Mouse (Mus musculus): ENCODE measurements around the gene Dapk3. TPM values are rescaled to one million over a fixed set of nuclear protein-coding genes. Genes with fewer than 3 reads are reported as not detected.
A peak's percentile ranks its signal among the peaks of the same experiment; 100 is the strongest.
"Not testable (repeated sequence)": the region's sequence is repeated elsewhere in the genome, so short reads cannot be mapped to it uniquely, and the experiment has no call there.

Dapk3 gene
- polyA plus RNA-seq, 1 experiment, result 31.7 TPM

GRCm38 (mm10) chr10:81221402-81222015, 38.7 kb downstream of the Dapk3 start:
- Histone ChIP-seq H3K4me1 (ENCODE audit: control insufficient read depth, insufficient read depth, insufficient read length, low read length) (no peaks in the 10 kb centered on the region), H3K4me3 (ENCODE audit: insufficient read depth, low read depth, low read length) (no peak overlapping the region)

GRCm38 (mm10) chr10:81223731-81224130, 40.9 kb downstream of the Dapk3 start:
- H3K4me1 ChIP-seq (ENCODE audit: control insufficient read depth, insufficient read depth, insufficient read length, low read length); H3K27ac ChIP-seq (replicated peaks; ENCODE audit: low read depth, low read length); H3K4me3 ChIP-seq (ENCODE audit: insufficient read depth, low read depth, low read length): not testable (repeated sequence)

More at GRCm38 (mm10) chr10:81221402-81222015, 38.7 kb downstream of the Dapk3 start:
- no peak overlapping the region for H3K27ac ChIP-seq (replicated peaks; ENCODE audit: low read depth, low read length)

DNA sequence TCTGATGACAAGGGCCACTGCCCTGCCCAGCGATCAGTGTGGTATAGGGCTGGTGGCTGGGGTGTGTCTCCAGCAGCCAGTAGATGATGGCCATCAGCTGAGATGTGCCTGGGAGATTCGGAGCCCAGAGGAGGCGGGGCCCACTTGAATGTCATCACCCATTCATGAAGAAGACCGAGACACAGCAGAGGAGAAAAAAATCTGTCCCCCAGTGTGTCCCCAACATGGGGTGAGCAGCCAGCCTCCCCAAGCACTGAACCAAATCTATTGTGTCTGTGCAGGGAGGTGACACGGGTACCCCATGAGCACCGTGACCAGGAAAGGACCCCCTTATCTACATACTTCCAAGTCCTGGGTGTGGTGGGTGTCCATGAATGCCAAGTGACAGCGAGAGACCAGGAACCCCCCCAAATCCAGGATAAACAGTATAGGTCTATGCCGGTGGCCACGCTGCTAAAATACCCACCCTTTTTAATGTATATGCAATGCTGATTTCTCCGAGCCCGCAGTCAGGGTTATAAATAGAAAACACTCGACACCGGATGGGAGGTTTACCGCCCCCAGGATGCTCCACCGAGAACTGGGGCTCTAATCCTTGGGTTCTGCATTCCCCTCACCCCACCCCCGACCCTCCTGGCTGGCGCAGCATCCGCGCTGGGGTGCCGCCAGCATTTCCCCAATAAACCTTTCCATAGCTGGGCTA, 47.1 kb downstream of the Dapk3 start:
- Histone ChIP-seq H3K4me3 (ENCODE audit: insufficient read depth, low read depth, low read length) (no peak overlapping the region), H3K27ac (replicated peaks; ENCODE audit: low read depth, low read length) (no peak overlapping the region), H3K4me1 (ENCODE audit: control insufficient read depth, insufficient read depth, insufficient read length, low read length) (peaks cover 8% of the 10 kb centered on the region)

- peaks cover 12% of the 10 kb centered on the region for H3K4me1 ChIP-seq (ENCODE audit: control insufficient read depth, insufficient read depth, insufficient read length, low read length)
- H3K27ac ChIP-seq (replicated peaks; ENCODE audit: low read depth, low read length), result no peak within 1 kb of the TSS
- no peak within 1 kb of the TSS for H3K4me3 ChIP-seq (ENCODE audit: insufficient read depth, low read depth, low read length)
These were observed 47.9 kb downstream of the Dapk3 start, which contains the start of gene Atcay for GRCm38 (mm10) chr10:81230438-81231332. Atcay (minus strand) TSS chr10:81230833.

- no peak overlapping the region for H3K4me3 ChIP-seq (ENCODE audit: insufficient read depth, low read depth, low read length)
- no peak overlapping the region for H3K27ac ChIP-seq (replicated peaks; ENCODE audit: low read depth, low read length)
These were observed 48.6 kb downstream of the Dapk3 start for GRCm38 (mm10) chr10:81231436-81231835.

GRCm38 (mm10) chr10:81232580-81233225, 49.9 kb downstream of the Dapk3 start, which contains the start of gene Zfr2:
Zfr2 (plus strand) TSS chr10:81233155.
- peaks cover 12% of the 10 kb centered on the region for H3K4me1 ChIP-seq (ENCODE audit: control insufficient read depth, insufficient read depth, insufficient read length, low read length)
- H3K27ac ChIP-seq (replicated peaks; ENCODE audit: low read depth, low read length), result no peak within 1 kb of the TSS
- peak within 1 kb of the TSS; percentile 76 for H3K4me3 ChIP-seq (ENCODE audit: insufficient read depth, low read depth, low read length)

More at GRCm38 (mm10) chr10:81231436-81231835, 48.6 kb downstream of the Dapk3 start:
- H3K4me1 ChIP-seq (ENCODE audit: control insufficient read depth, insufficient read depth, insufficient read length, low read length), result peaks cover 12% of the 10 kb centered on the region

DNA sequence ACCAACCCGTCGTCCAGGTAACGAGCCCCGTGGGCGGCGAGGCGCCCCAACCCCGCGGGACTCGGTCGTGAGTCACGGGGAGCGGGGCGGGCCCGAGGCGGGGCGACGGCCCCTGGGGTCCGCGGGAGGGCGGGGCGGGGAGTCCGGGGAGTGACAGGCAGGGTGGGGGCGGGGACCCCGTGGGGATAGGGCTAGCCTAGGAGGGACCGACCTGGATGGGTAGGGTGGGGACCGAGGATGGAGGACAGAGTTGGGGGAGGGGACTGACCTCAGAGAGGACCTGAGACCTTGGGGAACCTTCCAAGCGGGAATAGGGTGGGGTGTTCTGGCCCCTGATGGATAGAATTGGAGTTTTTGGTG, 50.4 kb downstream of the Dapk3 start:
- Histone ChIP-seq H3K4me3 (ENCODE audit: insufficient read depth, low read depth, low read length) (peak overlapping the region; percentile 76), H3K27ac (replicated peaks; ENCODE audit: low read depth, low read length) (no peak overlapping the region), H3K4me1 (ENCODE audit: control insufficient read depth, insufficient read depth, insufficient read length, low read length) (peaks cover 12% of the 10 kb centered on the region)

DNA sequence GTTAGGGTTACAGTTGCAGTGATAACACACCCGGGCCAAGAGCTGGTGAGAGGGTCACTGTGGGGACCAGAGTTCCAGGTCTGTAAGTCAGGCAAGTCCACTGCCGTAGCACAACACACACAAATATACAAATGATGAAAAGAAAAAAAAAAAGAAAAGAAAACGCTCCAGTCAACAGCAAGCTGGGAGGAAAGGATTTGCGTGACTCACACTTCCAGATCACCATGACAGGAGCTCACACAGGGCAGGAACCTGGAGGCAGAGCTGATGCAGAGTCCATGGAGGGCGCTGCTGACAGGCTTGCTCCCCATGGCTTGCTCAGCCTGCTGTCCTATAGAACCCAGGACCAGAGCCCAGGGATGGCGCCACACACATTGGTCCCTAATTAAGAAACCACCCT, 51.4 kb downstream of the Dapk3 start:
- Histone ChIP-seq H3K4me3 (ENCODE audit: insufficient read depth, low read depth, low read length) (no peak overlapping the region), H3K4me1 (ENCODE audit: control insufficient read depth, insufficient read depth, insufficient read length, low read length) (peaks cover 12% of the 10 kb centered on the region), H3K27ac (replicated peaks; ENCODE audit: low read depth, low read length) (no peak overlapping the region)

DNA sequence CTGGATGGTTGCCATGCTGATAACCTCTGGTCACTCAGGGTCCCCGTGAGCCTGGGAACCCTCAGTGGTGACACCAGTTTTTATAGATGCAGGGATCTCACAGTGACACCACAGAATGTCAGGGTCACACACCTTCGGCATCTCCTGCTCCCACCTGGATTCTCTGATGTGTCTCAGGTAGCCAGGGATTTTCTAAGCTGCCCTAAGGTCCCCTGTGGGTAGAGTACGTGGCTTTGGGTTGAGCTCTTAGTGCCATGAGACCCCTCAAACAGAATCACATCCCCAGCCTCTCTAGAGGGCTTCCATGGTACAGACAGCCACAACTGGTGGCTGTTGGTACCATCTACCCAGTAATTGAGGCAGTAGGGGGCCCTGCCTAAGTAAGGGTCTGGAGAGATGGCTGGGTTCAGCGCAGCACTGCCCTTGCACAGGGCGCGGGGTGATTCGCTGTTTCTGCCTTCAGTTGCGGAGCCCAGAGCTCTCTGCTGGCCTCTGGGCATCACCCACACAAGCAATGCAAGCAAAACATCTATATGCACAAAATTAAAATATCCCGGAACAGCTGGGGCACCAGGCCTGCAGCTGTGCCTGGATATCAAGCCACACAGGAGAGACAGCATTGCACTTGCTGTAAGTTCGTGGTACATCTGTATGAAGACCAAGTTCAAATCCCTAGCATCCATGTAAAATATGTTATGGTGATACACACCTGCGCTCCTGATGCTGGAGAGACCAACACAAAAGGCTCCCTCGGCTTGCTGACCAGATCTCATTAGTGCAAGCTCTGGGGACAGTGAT, 53.9 kb downstream of the Dapk3 start:
- no peak overlapping the region for H3K27ac ChIP-seq (replicated peaks; ENCODE audit: low read depth, low read length)
- H3K4me1 ChIP-seq (ENCODE audit: control insufficient read depth, insufficient read depth, insufficient read length, low read length), result peaks cover 12% of the 10 kb centered on the region
- H3K4me3 ChIP-seq (ENCODE audit: insufficient read depth, low read depth, low read length), result no peak overlapping the region

GRCm38 (mm10) chr10:81238618-81239017, 55.8 kb downstream of the Dapk3 start:
- H3K4me3 ChIP-seq (ENCODE audit: insufficient read depth, low read depth, low read length), result no peak overlapping the region
- H3K4me1 ChIP-seq (ENCODE audit: control insufficient read depth, insufficient read depth, insufficient read length, low read length), result peaks cover 7% of the 10 kb centered on the region; the same call in 1 of the 2 replicates
- no peak overlapping the region for H3K27ac ChIP-seq (replicated peaks; ENCODE audit: low read depth, low read length)

- Histone ChIP-seq H3K4me1 (ENCODE audit: control insufficient read depth, insufficient read depth, insufficient read length, low read length) (no peaks in the 10 kb centered on the region), H3K4me3 (ENCODE audit: insufficient read depth, low read depth, low read length) (no peak overlapping the region), H3K27ac (replicated peaks; ENCODE audit: low read depth, low read length) (no peak overlapping the region)
These were observed 58.1 kb downstream of the Dapk3 start for GRCm38 (mm10) chr10:81240876-81241275.

DNA sequence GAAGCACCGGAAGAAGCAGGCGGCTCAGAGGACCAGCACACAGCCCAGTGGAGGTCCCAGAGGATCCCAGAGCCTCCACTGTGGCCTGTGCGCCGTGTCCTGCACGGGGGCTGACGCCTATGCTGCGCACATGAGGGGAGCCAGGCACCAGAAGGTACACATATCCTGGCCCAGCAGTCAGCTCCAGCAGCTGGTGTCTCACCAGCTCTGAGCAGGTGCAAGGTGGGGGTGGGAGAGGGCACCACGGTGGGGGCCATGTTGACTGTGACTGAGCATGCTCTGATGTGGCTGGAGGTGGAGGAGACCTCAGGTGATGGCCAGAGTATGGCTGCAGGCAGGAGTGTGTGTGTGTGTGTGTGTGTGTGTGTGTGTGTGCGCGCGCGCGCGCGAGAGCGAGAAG, 59.2 kb downstream of the Dapk3 start:
- no peaks in the 10 kb centered on the region for H3K4me1 ChIP-seq (ENCODE audit: control insufficient read depth, insufficient read depth, insufficient read length, low read length)
- no peak overlapping the region for H3K4me3 ChIP-seq (ENCODE audit: insufficient read depth, low read depth, low read length)
- no peak overlapping the region for H3K27ac ChIP-seq (replicated peaks; ENCODE audit: low read depth, low read length)

Data from brown adipose tissue, adult 24 weeks (tissue).